Mouse (Mus musculus): ENCODE data around the gene Cdkl1.

- TF ChIP-seq CTCF (conservative IDR thresholded peaks at IDR 0.05; ENCODE audit: insufficient read depth, insufficient read length, low read depth, low read length): no peak
- TF ChIP-seq POLR2A (IDR thresholded peaks at IDR 0.05; ENCODE audit: low read depth, low read length): no peak
Observed at GRCm38 (mm10) chr12:69831239-69831910, 40.3 kb upstream of the Cdkl1 start.
